Comparison of ENCODE assay signal across 16 mouse cellular contexts in genomic region chr10:39157321-39157720, GRCm38 (mm10). TPM values are rescaled to one million over a fixed set of nuclear protein-coding genes. Genes with fewer than 3 reads are reported as not detected.
"Had no signal": no experiment of that assay in that cellular context is flagged by ENCODE, and none has a peak within 500 bp of the region (broad histone marks: within the 10 kb centered on the region; RNA-seq: fewer than 3 reads in every experiment).

No protein-coding gene starts in this region.

- H3K9ac ChIP-seq: lung, embryonic 14.5 days; midbrain, embryonic 13.5 days; midbrain, embryonic 15.5 days; neural tube, embryonic 12.5 days; stomach, embryonic 15.5 days had no signal

- H3K9me3 ChIP-seq: megakaryocyte, embryonic 14.5 days; midbrain, embryonic 13.5 days; midbrain, embryonic 15.5 days; neural tube, embryonic 12.5 days; stomach, embryonic 15.5 days had no signal

- H3K27ac ChIP-seq: macrophage; midbrain, embryonic 13.5 days; midbrain, embryonic 15.5 days; neural tube, embryonic 12.5 days; stomach, embryonic 15.5 days; stomach, postnatal 0 days had no signal

- H3K4me3 ChIP-seq: megakaryocyte, embryonic 14.5 days; midbrain, embryonic 13.5 days; midbrain, embryonic 15.5 days; neural tube, embryonic 12.5 days; stomach, embryonic 15.5 days had no signal

- H3K36me3 ChIP-seq: midbrain, embryonic 13.5 days; midbrain, embryonic 15.5 days; neural tube, embryonic 12.5 days; stomach, embryonic 15.5 days had no signal

- DNase-seq: lung, adult 18-20 months; lung, embryonic 14.5 days; lung, postnatal 10 days; right cerebral cortex, postnatal 14 days; thymus, adult 2 months; thymus, postnatal 25 days; thymus, postnatal 4 days had no signal

- ATAC-seq: midbrain, embryonic 13.5 days; midbrain, embryonic 15.5 days had no signal

- H3K4me2 ChIP-seq: lung, embryonic 14.5 days; midbrain, embryonic 11.5 days; midbrain, embryonic 13.5 days; midbrain, embryonic 15.5 days; neural tube, embryonic 12.5 days; stomach, embryonic 15.5 days had no signal

- H3K27me3 ChIP-seq: midbrain, embryonic 13.5 days; midbrain, embryonic 15.5 days; neural tube, embryonic 12.5 days; stomach, embryonic 15.5 days had no signal

- H3K4me1 ChIP-seq: midbrain, embryonic 13.5 days; midbrain, embryonic 15.5 days; neural tube, embryonic 12.5 days; stomach, embryonic 15.5 days had no signal

RNA-seq across cellular contexts. Expression of gene Ccn6, which starts 6.3 kb away (rescaled TPM):
- polyA plus RNA-seq: macrophage; testis, adult 2 months; thymus, adult 2 months had no signal
